Mouse (Mus musculus): ENCODE results near the gene Rgl3.

Gene Rgl3

GRCm38 (mm10) chr9:21948790-21949189 lies 40.5 kb downstream of the Rgl3 start:
- peak in 1 of 2 experiments; percentile 55 for DNase-seq (ENCODE audit: low spot score in 2 of 2)

- DNase-seq (ENCODE audit: low spot score in 2 of 2): no peak
Observed at GRCm38 (mm10) chr9:21948146-21948545, 41.1 kb downstream of the Rgl3 start.

GRCm38 (mm10) chr9:21947540-21948130 lies 41.6 kb downstream of the Rgl3 start:
- no peak for DNase-seq (ENCODE audit: low spot score in 2 of 2)

GRCm38 (mm10) chr9:21944267-21944666 lies 45.0 kb downstream of the Rgl3 start:
- DNase-seq (ENCODE audit: low spot score in 2 of 2): no peak

- DNase-seq (ENCODE audit: low spot score in 2 of 2): no peak
Observed at GRCm38 (mm10) chr9:21943638-21944037, 45.6 kb downstream of the Rgl3 start.

GRCm38 (mm10) chr9:21943046-21943445 lies 46.2 kb downstream of the Rgl3 start:
- no peak for DNase-seq (ENCODE audit: low spot score in 2 of 2)

GRCm38 (mm10) chr9:21938234-21938855 lies 50.9 kb downstream of the Rgl3 start:
- DNase-seq (ENCODE audit: low spot score in 2 of 2): no peak

- DNase-seq (ENCODE audit: low spot score in 2 of 2): no peak
Observed at GRCm38 (mm10) chr9:21937711-21938175, 51.5 kb downstream of the Rgl3 start.

- peak; percentile 94 to 98 for DNase-seq (ENCODE audit: low spot score in 2 of 2)
Observed at GRCm38 (mm10) chr9:21936692-21937570, 52.3 kb downstream of the Rgl3 start, which contains the start of gene Plppr2. TSS of gene Plppr2 (plus strand) at chr9:21937033.

- DNase-seq (ENCODE audit: low spot score in 2 of 2): no peak
Observed at GRCm38 (mm10) chr9:21935466-21936131, 53.6 kb downstream of the Rgl3 start.

GRCm38 (mm10) chr9:21934021-21934420 lies 55.2 kb downstream of the Rgl3 start:
- DNase-seq (ENCODE audit: low spot score in 2 of 2): no peak

GRCm38 (mm10) chr9:21932445-21933137 lies 56.7 kb downstream of the Rgl3 start:
- DNase-seq (ENCODE audit: low spot score in 2 of 2): no peak

- no peak for DNase-seq (ENCODE audit: low spot score in 2 of 2)
Observed at GRCm38 (mm10) chr9:21932006-21932405, 57.2 kb downstream of the Rgl3 start.

GRCm38 (mm10) chr9:21929208-21929607 lies 60.0 kb downstream of the Rgl3 start:
- no peak for DNase-seq (ENCODE audit: low spot score in 2 of 2)

GRCm38 (mm10) chr9:21927208-21927753 lies 62.0 kb downstream of the Rgl3 start, which contains the start of the genes Ccdc159 and Tmem205:
TSS of gene Ccdc159 (plus strand) at chr9:21927471.
TSS of gene Tmem205 (minus strand) at chr9:21927556.
- peak; percentile 93 to 96 for DNase-seq (ENCODE audit: low spot score in 2 of 2)

- no peak for DNase-seq (ENCODE audit: low spot score in 2 of 2)
Observed at GRCm38 (mm10) chr9:21926784-21927183, 62.5 kb downstream of the Rgl3 start.

- DNase-seq (ENCODE audit: low spot score in 2 of 2): no peak
Observed at GRCm38 (mm10) chr9:21926155-21926554, 63.1 kb downstream of the Rgl3 start.

- no peak for DNase-seq (ENCODE audit: low spot score in 2 of 2)
Observed at GRCm38 (mm10) chr9:21925506-21925905, 63.7 kb downstream of the Rgl3 start.

- DNase-seq (ENCODE audit: low spot score in 2 of 2): no peak
Observed at GRCm38 (mm10) chr9:21925034-21925433, 64.2 kb downstream of the Rgl3 start.

- no peak for DNase-seq (ENCODE audit: low spot score in 2 of 2)
Observed at GRCm38 (mm10) chr9:21924099-21924493, 65.2 kb downstream of the Rgl3 start.
